Mouse (Mus musculus) spleen, adult 2 months (tissue): Measurements from ENCODE around the gene Slc44a1. TPM values are rescaled to one million over a fixed set of nuclear protein-coding genes. Genes with fewer than 3 reads are reported as not detected.
A peak's percentile ranks its signal among the peaks of the same experiment; 100 is the strongest.

Source experiments
- DNase-seq, 2 experiments: peaks; one replicate each; pipeline versions ENCODE4 v3.0.0 to v3.0.0-alpha.2; 2012 to 2021; ENCODE audit warnings: low spot score in 2 of 2, low read depth in 1 of 2
- H3K27ac ChIP-seq: fragments of 200-500 bp; 2 replicates; pipeline ENCODE4 v1.5.1; 2012; ENCODE audit warnings: low read length, inconsistent platforms; ENCODE audit not compliant: insufficient read depth
- H3K27me3 ChIP-seq: fragments of 200-500 bp; 2 replicates; pipeline ENCODE4 v1.6.1; 2012; ENCODE audit warnings: mild to moderate bottlenecking, moderate library complexity, low read length, inconsistent platforms; ENCODE audit not compliant: control insufficient read depth, insufficient read depth
- H3K36me3 ChIP-seq: fragments of 200-500 bp; 2 replicates; pipeline ENCODE4 v1.6.1; 2012; ENCODE audit warnings: mild to moderate bottlenecking, low read length, inconsistent platforms; ENCODE audit not compliant: control insufficient read depth, insufficient read depth
- H3K4me1 ChIP-seq: fragments of 200-500 bp; 2 replicates; pipeline ENCODE4 v1.6.1; 2011; ENCODE audit warnings: inconsistent platforms; ENCODE audit not compliant: control insufficient read depth, insufficient read depth, insufficient read length
- H3K4me3 ChIP-seq: fragments of 200-500 bp; 2 replicates; pipeline ENCODE4 v1.5.1; 2011; ENCODE audit warnings: mild to moderate bottlenecking, inconsistent platforms; ENCODE audit not compliant: insufficient read depth, insufficient read length; ENCODE audit errors: extremely low read depth
- CTCF ChIP-seq: fragments of 200-500 bp; IDR thresholded peaks from 2 replicates; pipeline ENCODE4 v1.5.1; 2011; ENCODE audit warnings: mild to moderate bottlenecking, inconsistent platforms; ENCODE audit not compliant: insufficient read depth, insufficient read length, insufficient replicate concordance; ENCODE audit errors: extremely low read depth
- POLR2A ChIP-seq: fragments of 200-500 bp; IDR thresholded peaks from 2 replicates; pipeline ENCODE4 v1.6.1; 2011; ENCODE audit warnings: low read depth, low read length, inconsistent platforms
- WGBS: fragments of 180-500 bp; shearing (Covaris S2); methylation state at CpG from one replicate; pipeline ENCODE4 v1.1.7; 2018; 5-methylcytosine and 5-hydroxymethylcytosine counted together
- polyA plus RNA-seq: library from polyadenylated mRNA; depleted of rRNA; stranded (reverse); fragments of >200 nt; gene quantifications from 2 replicates; pipeline ENCODE4 v1.2.3, GENCODE M21; 2012

Slc44a1 gene
- polyA plus RNA-seq, 1 experiment = 10.3 TPM

- H3K27me3 ChIP-seq = peaks cover 8% of the 10 kb centered on the region
- H3K4me3 ChIP-seq = peak within 1 kb of the TSS; percentile 60; the same call in 1 of the 2 replicates
- WGBS = 1% methylated on average over 83 of the region's 88 CpGs
- no peak within 1 kb of the TSS for H3K27ac ChIP-seq
- peak in 1 of 2 experiments; percentile 6 for DNase-seq
- H3K4me1 ChIP-seq = peaks cover 6% of the 10 kb centered on the region
- TF ChIP-seq CTCF (no peak), POLR2A (no peak)
- H3K36me3 ChIP-seq = no peaks in the 10 kb centered on the region
These were observed 191.2 kb downstream of the Slc44a1 start, which contains the start of gene Fsd1l for GRCm38 (mm10) chr4:53631316-53632010. Fsd1l (plus strand) TSS chr4:53631471.

GRCm38 (mm10) chr4:53632011-53632349 lies 191.8 kb downstream of the Slc44a1 start:
- WGBS = 12% methylated on average over 5 of the region's 5 CpGs
- peaks cover 8% of the 10 kb centered on the region for H3K27me3 ChIP-seq

GRCm38 (mm10) chr4:53635336-53635735 lies 195.1 kb downstream of the Slc44a1 start:
- Histone ChIP-seq H3K4me3 (no peak overlapping the region), H3K4me1 (peaks cover 6% of the 10 kb centered on the region), H3K36me3 (no peaks in the 10 kb centered on the region), H3K27ac (no peak overlapping the region), H3K27me3 (peaks cover 8% of the 10 kb centered on the region)
- WGBS = 90% methylated on average over 3 of the region's 3 CpGs
- DNase-seq = no peak
- no peak for TF ChIP-seq POLR2A
- no peak for TF ChIP-seq CTCF

More at GRCm38 (mm10) chr4:53632011-53632349, 191.8 kb downstream of the Slc44a1 start:
- Histone ChIP-seq H3K4me1 (peaks cover 6% of the 10 kb centered on the region), H3K36me3 (no peaks in the 10 kb centered on the region), H3K27ac (no peak overlapping the region), H3K4me3 (peak overlapping the region; percentile 60; the same call in 1 of the 2 replicates)
- no peak for DNase-seq
- TF ChIP-seq POLR2A (no peak), CTCF (no peak)

- DNase-seq = no peak
These were observed 197.2 kb downstream of the Slc44a1 start for GRCm38 (mm10) chr4:53637269-53637909.

GRCm38 (mm10) chr4:53638549-53639123 lies 198.4 kb downstream of the Slc44a1 start:
- Histone ChIP-seq H3K36me3 (no peaks in the 10 kb centered on the region), H3K4me1 (no peaks in the 10 kb centered on the region), H3K27me3 (no peaks in the 10 kb centered on the region), H3K4me3 (no peak overlapping the region), H3K27ac (no peak overlapping the region)
- WGBS = 67% methylated on average over 7 of the region's 7 CpGs
- no peak for DNase-seq
- TF ChIP-seq POLR2A (no peak), CTCF (no peak)

More at GRCm38 (mm10) chr4:53637269-53637909, 197.2 kb downstream of the Slc44a1 start:
- no peak overlapping the region for H3K27ac ChIP-seq
- no peaks in the 10 kb centered on the region for H3K36me3 ChIP-seq
- H3K4me3 ChIP-seq = no peak overlapping the region
- TF ChIP-seq POLR2A = no peak
- no peak for TF ChIP-seq CTCF
- H3K27me3 ChIP-seq = no peaks in the 10 kb centered on the region
- 90% methylated on average over 7 of the region's 7 CpGs for WGBS
- H3K4me1 ChIP-seq = no peaks in the 10 kb centered on the region

GRCm38 (mm10) chr4:53658029-53658428 lies 217.8 kb downstream of the Slc44a1 start:
- Histone ChIP-seq H3K36me3 (no peaks in the 10 kb centered on the region), H3K27me3 (no peaks in the 10 kb centered on the region), H3K4me3 (no peak overlapping the region), H3K4me1 (no peaks in the 10 kb centered on the region), H3K27ac (no peak overlapping the region)
- TF ChIP-seq POLR2A (no peak), CTCF (no peak)
- DNase-seq = no peak
- WGBS = 91% methylated on average over 3 of the region's 3 CpGs
